Mouse (Mus musculus) ES-Bruce4 (cell line): Measurements from ENCODE around the gene Htr1a.

Source experiments
- CTCF ChIP-seq: IDR thresholded peaks from one replicate; pipeline ENCODE4 v1.8.1; 2011; ENCODE audit warnings: low read depth, low read length
- POLR2A ChIP-seq: IDR thresholded peaks from one replicate; pipeline ENCODE4 v1.8.1; 2011; ENCODE audit warnings: low read length; ENCODE audit not compliant: insufficient read depth

DNA sequence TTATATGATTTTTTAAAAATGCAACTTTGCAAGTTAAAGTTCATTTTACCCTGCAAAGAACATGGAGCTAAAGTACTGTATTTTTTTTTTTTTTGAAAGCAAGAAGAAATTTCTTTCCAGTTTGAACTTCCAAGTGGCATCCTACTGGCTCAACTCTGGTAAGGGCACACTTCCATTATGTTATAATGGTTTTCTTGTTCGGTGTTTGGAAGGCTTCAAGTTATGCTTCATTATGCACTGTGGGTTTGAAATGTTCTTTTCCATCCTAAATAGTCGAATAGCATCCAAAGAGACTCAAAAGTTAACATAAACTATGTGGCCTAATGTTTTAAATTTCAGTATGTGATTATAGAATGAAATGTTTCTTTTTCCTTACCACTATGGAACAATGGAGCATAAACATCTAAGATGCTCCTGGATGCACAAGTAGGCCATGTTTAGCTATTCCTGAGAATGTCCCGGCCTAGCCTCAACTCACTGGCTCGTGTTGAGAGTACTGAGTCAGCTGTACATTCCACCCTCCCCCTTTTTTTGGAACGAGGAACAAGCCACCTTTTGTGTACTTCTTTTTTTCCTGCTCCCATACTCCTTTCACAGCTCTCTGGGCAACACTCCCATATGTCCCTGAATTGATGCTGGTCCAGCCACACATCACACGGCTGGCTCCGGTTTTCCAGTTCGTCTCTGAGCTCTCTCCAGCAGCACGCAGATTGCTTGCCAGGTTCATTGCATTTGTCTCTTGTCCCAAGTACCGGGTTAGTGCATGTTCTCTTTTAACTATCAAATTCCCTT, 31.7 kb upstream of the Htr1a start:
- TF ChIP-seq CTCF = no peak
- no peak for TF ChIP-seq POLR2A
